Mouse (Mus musculus): ENCODE data around the gene Mysm1.

The Mysm1 gene

GRCm38 (mm10) chr4:94952773-94953172, 26.1 kb downstream of the Mysm1 start:
- DNase-seq (ENCODE audit: low read depth, low spot score) = no peak

- no peak for DNase-seq (ENCODE audit: low read depth, low spot score)
These were observed 37.6 kb downstream of the Mysm1 start for GRCm38 (mm10) chr4:94941221-94941855.

- DNase-seq (ENCODE audit: low read depth, low spot score) = no peak
These were observed 50.2 kb downstream of the Mysm1 start, which contains the start of gene Eqtn for GRCm38 (mm10) chr4:94928743-94929142. Gene Eqtn (minus strand): TSS chr4:94928843.

- no peak for DNase-seq (ENCODE audit: low read depth, low spot score)
These were observed 77.1 kb downstream of the Mysm1 start for GRCm38 (mm10) chr4:94901780-94902179.

GRCm38 (mm10) chr4:94900744-94901143, 78.2 kb downstream of the Mysm1 start:
- no peak for DNase-seq (ENCODE audit: low read depth, low spot score)

Measured in brain, embryonic 18.5 days (tissue).